Mouse (Mus musculus): ENCODE measurements at regions not wholly inside any gene's neighbourhood (a gene's known extent, or its start where the extent isn't known, plus 50 kb on each side); places are given as distances from the start of the nearest gene placed in this dataset.

GRCm38 (mm10) chr14:68935303-68935662 lies 358.8 kb downstream of the Synb start:
- no peak for TF ChIP-seq POLR2A (IDR thresholded peaks at IDR 0.05; ENCODE audit: borderline replicate concordance, control insufficient read depth, low read depth, low read length)
- no peak for TF ChIP-seq CTCF (IDR thresholded peaks at IDR 0.05; ENCODE audit: control insufficient read depth, insufficient read depth, low read length)
